Mouse (Mus musculus) midbrain, embryonic 15.5 days (tissue): ENCODE data around the gene Ldlrap1. TPM values are rescaled to one million over a fixed set of nuclear protein-coding genes. Genes with fewer than 3 reads are reported as not detected.

Source experiments
- ATAC-seq: fragments of 200-750 bp; cut with Nextera tagmentation; replicated peaks from 2 replicates; pipeline ENCODE4 v1.8.0; 2017; ENCODE audit warnings: moderate TSS enrichment
- H3K27ac ChIP-seq: fragments of 300-500 bp; sonication (generic); 2 replicates; pipeline ENCODE4 v1.5.1; 2015; ENCODE audit warnings: mild to moderate bottlenecking, inconsistent platforms
- H3K27me3 ChIP-seq: fragments of 300-500 bp; sonication (generic); replicated peaks from 2 replicates; pipeline ENCODE4 v1.6.1; 2015; ENCODE audit warnings: inconsistent platforms
- H3K36me3 ChIP-seq: fragments of 300-500 bp; sonication (generic); replicated peaks from 2 replicates; pipeline ENCODE4 v1.6.1; 2015; ENCODE audit warnings: inconsistent platforms
- H3K4me1 ChIP-seq: fragments of 300-500 bp; sonication (generic); 2 replicates; pipeline ENCODE4 v1.6.1; 2015; ENCODE audit warnings: inconsistent platforms
- H3K4me2 ChIP-seq: fragments of 300-500 bp; sonication (generic); 2 replicates; pipeline ENCODE4 v1.6.1; 2015; ENCODE audit warnings: inconsistent platforms, mild to moderate bottlenecking, moderate library complexity
- H3K4me3 ChIP-seq: fragments of 300-500 bp; sonication (generic); 2 replicates; pipeline ENCODE4 v1.5.1; 2015; ENCODE audit warnings: mild to moderate bottlenecking, inconsistent platforms
- H3K9ac ChIP-seq: fragments of 300-500 bp; sonication (generic); 2 replicates; pipeline ENCODE4 v1.6.1; 2015; ENCODE audit warnings: mild to moderate bottlenecking, inconsistent platforms
- H3K9me3 ChIP-seq: fragments of 300-500 bp; sonication (generic); 2 replicates; pipeline ENCODE4 v1.6.1; 2016; ENCODE audit warnings: inconsistent platforms
- whole genome bisulfite sequencing: fragments of 180-500 bp; shearing (Covaris S2); methylation state at CpG from one replicate; pipeline ENCODE4 v1.1.7; 2015; ENCODE audit warnings: mixed read lengths; 5-methylcytosine and 5-hydroxymethylcytosine counted together
- polyA plus RNA-seq: library from polyadenylated mRNA; unstranded; fragments of >200 nt; fragmentation: Nextera tagmentation; extraction: Ambion mirVana; gene quantifications from 2 replicates; pipeline ENCODE4 v1.2.1, GENCODE M21; 2015

The Ldlrap1 gene
- polyA plus RNA-seq, 1 experiment from 2014 or later = 2.7 TPM

DNA sequence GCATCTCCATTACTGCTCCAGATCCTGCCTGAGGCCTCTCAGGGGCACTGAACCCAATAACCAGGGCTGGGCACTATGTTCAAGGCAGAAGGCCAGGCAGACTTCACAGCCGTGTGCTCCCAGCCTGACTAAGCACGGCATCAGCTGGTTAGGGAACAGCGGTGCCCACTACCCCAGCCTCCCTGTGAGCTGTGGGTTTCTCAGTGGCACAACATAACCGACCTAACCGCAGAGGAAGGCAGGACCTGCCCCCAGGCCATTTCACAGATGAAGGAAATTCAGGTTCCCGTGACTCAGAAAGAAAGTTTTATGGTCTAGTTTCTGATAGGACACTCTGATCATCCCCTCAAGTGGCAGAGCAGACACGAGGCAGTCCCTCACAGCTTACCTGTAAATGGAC is 10.9 kb downstream of the Ldlrap1 start:
- Histone ChIP-seq H3K27me3 (no peaks in the 10 kb centered on the region), H3K9ac (no peak overlapping the region), H3K36me3 (no peaks in the 10 kb centered on the region), H3K4me2 (no peak overlapping the region), H3K4me3 (no peak overlapping the region), H3K27ac (no peak overlapping the region), H3K4me1 (peaks cover 10% of the 10 kb centered on the region), H3K9me3 (no peaks in the 10 kb centered on the region)
- WGBS = 84% methylated on average over 7 of the region's 7 CpGs
- ATAC-seq = no peak

DNA sequence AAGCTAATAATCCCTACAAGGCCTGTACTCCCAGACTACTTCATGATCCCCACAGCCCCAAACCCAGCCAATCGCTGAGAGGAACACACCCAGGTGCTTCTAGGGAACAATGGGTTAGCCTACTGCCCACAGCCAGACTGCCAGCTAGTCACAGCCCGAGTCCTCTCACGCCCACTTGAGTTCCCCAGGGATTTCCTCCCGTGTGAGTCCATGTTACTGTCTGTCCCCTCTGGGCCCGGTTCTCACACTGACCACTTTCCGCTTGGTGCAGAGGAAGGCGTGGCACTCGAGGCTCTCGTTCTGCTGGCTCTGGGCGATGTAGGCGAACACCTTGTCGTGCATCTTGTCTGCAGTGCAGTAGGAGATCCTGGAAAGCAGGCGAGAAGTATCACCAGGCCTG is 12.9 kb downstream of the Ldlrap1 start:
- H3K36me3 ChIP-seq = no peaks in the 10 kb centered on the region
- H3K27ac ChIP-seq = no peak overlapping the region
- peaks cover 10% of the 10 kb centered on the region for H3K4me1 ChIP-seq
- no peak for ATAC-seq
- H3K9me3 ChIP-seq = no peaks in the 10 kb centered on the region
- no peak overlapping the region for H3K4me3 ChIP-seq
- no peak overlapping the region for H3K4me2 ChIP-seq
- no peaks in the 10 kb centered on the region for H3K27me3 ChIP-seq
- 83% methylated on average over 13 of the region's 13 CpGs for WGBS
- no peak overlapping the region for H3K9ac ChIP-seq

GRCm38 (mm10) chr4:134754371-134754770 is 13.5 kb downstream of the Ldlrap1 start:
- H3K4me1 ChIP-seq = peaks cover 10% of the 10 kb centered on the region
- H3K27ac ChIP-seq = no peak overlapping the region
- no peak for ATAC-seq
- H3K4me3 ChIP-seq = no peak overlapping the region
- no peaks in the 10 kb centered on the region for H3K27me3 ChIP-seq
- no peak overlapping the region for H3K4me2 ChIP-seq
- no peaks in the 10 kb centered on the region for H3K36me3 ChIP-seq
- WGBS = 54% methylated on average over 10 of the region's 10 CpGs
- no peaks in the 10 kb centered on the region for H3K9me3 ChIP-seq
- H3K9ac ChIP-seq = no peak overlapping the region

DNA sequence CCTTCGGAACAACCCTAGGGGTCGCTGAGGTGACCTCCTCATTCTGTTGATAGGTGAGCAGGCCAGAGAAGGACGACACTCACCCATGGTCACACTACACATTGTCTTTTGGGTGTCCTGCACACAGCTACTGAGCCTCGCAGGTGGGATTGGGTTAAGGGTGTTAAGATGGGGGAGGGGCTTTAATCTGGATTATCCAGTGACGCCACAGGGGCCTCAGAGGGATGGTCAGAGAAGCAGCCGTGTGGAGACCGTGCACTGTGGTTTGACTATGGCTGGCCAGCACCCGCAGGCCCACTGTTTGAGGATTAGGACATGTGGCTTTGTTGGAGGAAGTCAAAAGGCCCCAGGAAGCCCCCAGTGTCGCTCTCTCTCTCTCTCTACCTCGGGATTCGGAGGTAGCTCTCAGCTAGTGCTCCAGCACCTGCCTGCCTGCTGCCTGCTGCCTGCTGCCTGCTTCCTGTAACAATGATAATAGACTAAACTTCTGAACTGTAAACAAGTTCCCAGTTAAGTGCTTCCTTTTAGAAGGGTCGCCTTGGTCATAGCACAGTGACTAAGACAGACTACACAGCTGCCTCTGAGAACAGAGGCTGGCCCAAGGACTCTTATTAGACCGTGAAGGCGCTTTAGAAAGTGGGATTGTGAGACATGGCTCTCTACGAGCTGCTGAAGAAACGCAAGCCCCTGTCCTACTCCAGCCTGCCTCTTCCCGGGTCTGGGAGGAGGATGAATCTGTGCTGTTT is 14.1 kb downstream of the Ldlrap1 start:
- Histone ChIP-seq H3K27ac (no peak overlapping the region), H3K9me3 (no peaks in the 10 kb centered on the region), H3K4me1 (peaks cover 10% of the 10 kb centered on the region), H3K36me3 (no peaks in the 10 kb centered on the region), H3K4me2 (no peak overlapping the region), H3K27me3 (no peaks in the 10 kb centered on the region), H3K4me3 (no peak overlapping the region), H3K9ac (no peak overlapping the region)
- 24% methylated on average over 17 of the region's 17 CpGs for WGBS
- ATAC-seq = no peak

GRCm38 (mm10) chr4:134752911-134753426 is 14.9 kb downstream of the Ldlrap1 start:
- H3K27me3 ChIP-seq = no peaks in the 10 kb centered on the region
- H3K27ac ChIP-seq = no peak overlapping the region
- H3K4me3 ChIP-seq = no peak overlapping the region
- H3K36me3 ChIP-seq = no peaks in the 10 kb centered on the region
- WGBS = 46% methylated on average over 11 of the region's 11 CpGs
- H3K9ac ChIP-seq = no peak overlapping the region
- no peak overlapping the region for H3K4me2 ChIP-seq
- no peak for ATAC-seq
- no peaks in the 10 kb centered on the region for H3K9me3 ChIP-seq
- peaks cover 10% of the 10 kb centered on the region for H3K4me1 ChIP-seq

DNA sequence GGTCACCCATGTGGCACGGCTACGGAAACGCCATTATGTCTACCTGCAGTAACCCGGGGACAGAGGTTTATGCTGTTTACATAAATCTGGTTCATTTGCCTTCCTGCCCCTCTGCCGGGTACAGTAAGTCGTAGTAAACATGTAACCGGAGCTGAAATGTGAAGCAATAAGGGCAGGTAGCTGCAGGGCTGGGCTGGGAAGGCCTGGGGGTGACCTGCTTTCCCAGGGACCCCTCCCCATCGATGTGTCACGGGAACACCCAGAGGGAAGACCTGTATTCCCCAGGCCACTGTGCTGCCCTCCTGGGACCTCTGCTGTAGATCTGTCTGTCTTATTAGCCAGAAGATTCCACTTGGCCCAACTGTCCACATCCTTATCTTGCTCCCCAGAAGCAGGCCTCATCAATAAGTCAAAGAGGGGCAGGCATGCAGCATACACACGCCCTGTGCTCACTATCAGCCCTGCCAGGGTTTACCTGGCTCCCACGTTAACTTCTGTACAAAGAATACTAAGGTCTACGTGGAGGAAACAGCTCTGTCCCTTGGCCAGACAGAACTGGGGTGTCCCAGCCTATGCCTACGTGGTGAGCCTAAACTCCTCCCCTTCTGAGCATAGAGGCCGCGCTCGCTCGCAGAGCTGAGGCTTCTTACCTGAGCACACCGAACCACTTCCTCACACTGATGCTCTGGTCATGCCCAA is 16.0 kb downstream of the Ldlrap1 start:
- no peak overlapping the region for H3K4me3 ChIP-seq
- no peak for ATAC-seq
- H3K9ac ChIP-seq = no peak overlapping the region
- no peaks in the 10 kb centered on the region for H3K9me3 ChIP-seq
- peaks cover 10% of the 10 kb centered on the region for H3K4me1 ChIP-seq
- 88% methylated on average over 18 of the region's 18 CpGs for whole genome bisulfite sequencing
- no peak overlapping the region for H3K27ac ChIP-seq
- H3K27me3 ChIP-seq = no peaks in the 10 kb centered on the region
- no peaks in the 10 kb centered on the region for H3K36me3 ChIP-seq
- H3K4me2 ChIP-seq = no peak overlapping the region

DNA sequence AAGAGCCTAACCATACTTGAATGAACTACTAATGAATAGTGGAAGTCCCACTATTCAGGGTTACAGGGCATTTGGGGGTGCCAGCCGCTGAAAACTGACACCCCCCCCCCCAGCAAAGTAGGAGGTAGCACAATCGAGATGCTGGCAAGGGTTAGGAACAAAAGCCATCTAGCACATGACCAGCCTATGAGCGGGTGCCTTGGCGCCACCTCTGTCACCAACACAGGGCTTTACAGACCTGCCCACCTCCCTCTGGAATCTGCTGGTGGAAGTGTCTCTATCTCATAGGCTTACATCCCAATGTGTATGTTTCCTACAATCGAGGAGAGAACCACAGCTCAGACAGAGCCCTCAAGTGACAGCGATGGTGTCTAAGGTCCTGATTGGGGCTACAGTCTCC is 17.0 kb downstream of the Ldlrap1 start:
- no peaks in the 10 kb centered on the region for H3K36me3 ChIP-seq

DNA sequence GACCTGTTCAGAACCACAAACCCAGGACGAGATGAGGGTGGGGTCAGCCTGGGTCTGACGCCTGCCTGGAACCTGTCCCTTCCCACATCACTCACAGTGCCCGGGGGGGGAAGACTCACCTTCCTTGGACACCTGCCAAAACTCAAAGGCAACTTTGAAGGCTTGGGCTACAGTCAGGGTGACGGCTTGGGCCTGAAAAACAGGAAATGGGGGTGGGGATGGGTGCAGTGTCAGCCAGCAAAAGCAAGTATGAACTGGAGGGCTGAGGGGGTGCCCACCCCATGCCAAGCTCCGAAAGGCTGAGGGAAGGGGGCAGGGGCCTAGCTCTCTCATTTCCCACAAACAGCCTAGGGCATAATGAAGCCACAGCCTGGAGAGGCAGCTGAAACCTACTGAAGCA is 17.6 kb downstream of the Ldlrap1 start:
- ATAC-seq = no peak
- no peak overlapping the region for H3K4me2 ChIP-seq
- no peaks in the 10 kb centered on the region for H3K27me3 ChIP-seq
- 85% methylated on average over 5 of the region's 5 CpGs for WGBS
- no peak overlapping the region for H3K4me3 ChIP-seq
- no peak overlapping the region for H3K9ac ChIP-seq
- H3K9me3 ChIP-seq = no peaks in the 10 kb centered on the region
- H3K27ac ChIP-seq = no peak overlapping the region
- no peaks in the 10 kb centered on the region for H3K36me3 ChIP-seq
- H3K4me1 ChIP-seq = peaks cover 10% of the 10 kb centered on the region

More for the DNA sequence above, 17.0 kb downstream of the Ldlrap1 start:
- H3K4me2 ChIP-seq = no peak overlapping the region
- no peaks in the 10 kb centered on the region for H3K9me3 ChIP-seq
- H3K4me1 ChIP-seq = peaks cover 10% of the 10 kb centered on the region
- no peak overlapping the region for H3K4me3 ChIP-seq
- WGBS = 83% methylated on average over 6 of the region's 6 CpGs
- no peak for ATAC-seq
- no peaks in the 10 kb centered on the region for H3K27me3 ChIP-seq
- no peak overlapping the region for H3K27ac ChIP-seq
- no peak overlapping the region for H3K9ac ChIP-seq

DNA sequence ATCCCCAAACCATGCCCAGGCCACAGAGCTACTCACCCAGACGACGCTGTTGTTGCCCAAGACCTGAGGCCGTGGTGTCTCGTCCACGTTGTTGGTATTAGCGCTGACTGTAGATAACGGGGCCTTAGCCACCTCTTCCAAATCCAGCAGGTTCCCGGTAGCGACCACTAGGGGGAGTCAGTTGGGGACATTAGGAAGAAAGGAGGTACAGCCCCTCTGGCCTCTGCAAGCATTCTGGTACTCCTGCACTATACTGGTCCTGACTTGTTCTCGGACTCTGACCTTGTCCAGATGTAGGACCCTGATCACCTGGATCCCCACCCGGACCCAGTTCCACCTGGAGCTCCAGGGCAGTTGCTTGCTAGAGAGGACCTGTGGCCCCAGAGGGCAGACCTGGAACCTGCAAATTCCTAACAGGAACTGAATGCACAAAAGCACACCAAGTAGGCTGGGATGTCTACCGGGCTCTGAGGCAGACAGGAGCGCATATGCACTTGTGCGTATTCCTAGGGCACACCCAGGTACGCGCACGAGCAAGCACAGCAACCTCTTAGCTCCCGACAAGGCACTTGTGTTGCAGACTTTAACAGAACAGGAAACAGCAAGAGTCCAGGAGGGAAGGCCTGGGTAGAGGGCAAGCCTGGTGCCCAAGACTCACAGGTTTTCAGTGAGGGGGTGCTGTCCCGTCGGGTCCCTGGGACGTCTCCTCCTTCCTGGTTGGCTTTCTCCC is 18.4 kb downstream of the Ldlrap1 start:
- no peak overlapping the region for H3K4me3 ChIP-seq
- H3K4me1 ChIP-seq = peaks cover 8% of the 10 kb centered on the region
- H3K27me3 ChIP-seq = no peaks in the 10 kb centered on the region
- H3K36me3 ChIP-seq = no peaks in the 10 kb centered on the region
- 63% methylated on average over 21 of the region's 21 CpGs for WGBS
- H3K9ac ChIP-seq = no peak overlapping the region
- no peak overlapping the region for H3K27ac ChIP-seq
- no peaks in the 10 kb centered on the region for H3K9me3 ChIP-seq
- H3K4me2 ChIP-seq = no peak overlapping the region
- ATAC-seq = no peak

- 84% methylated on average over 16 of the region's 16 CpGs for WGBS
- Histone ChIP-seq H3K9me3 (no peaks in the 10 kb centered on the region), H3K4me2 (no peak overlapping the region), H3K36me3 (no peaks in the 10 kb centered on the region), H3K9ac (no peak overlapping the region), H3K4me1 (peaks cover 3% of the 10 kb centered on the region; the same call in 1 of the 2 replicates), H3K27me3 (no peaks in the 10 kb centered on the region), H3K4me3 (no peak overlapping the region), H3K27ac (no peak overlapping the region)
- no peak for ATAC-seq
Measured at GRCm38 (mm10) chr4:134745900-134746661, 21.7 kb downstream of the Ldlrap1 start.

DNA sequence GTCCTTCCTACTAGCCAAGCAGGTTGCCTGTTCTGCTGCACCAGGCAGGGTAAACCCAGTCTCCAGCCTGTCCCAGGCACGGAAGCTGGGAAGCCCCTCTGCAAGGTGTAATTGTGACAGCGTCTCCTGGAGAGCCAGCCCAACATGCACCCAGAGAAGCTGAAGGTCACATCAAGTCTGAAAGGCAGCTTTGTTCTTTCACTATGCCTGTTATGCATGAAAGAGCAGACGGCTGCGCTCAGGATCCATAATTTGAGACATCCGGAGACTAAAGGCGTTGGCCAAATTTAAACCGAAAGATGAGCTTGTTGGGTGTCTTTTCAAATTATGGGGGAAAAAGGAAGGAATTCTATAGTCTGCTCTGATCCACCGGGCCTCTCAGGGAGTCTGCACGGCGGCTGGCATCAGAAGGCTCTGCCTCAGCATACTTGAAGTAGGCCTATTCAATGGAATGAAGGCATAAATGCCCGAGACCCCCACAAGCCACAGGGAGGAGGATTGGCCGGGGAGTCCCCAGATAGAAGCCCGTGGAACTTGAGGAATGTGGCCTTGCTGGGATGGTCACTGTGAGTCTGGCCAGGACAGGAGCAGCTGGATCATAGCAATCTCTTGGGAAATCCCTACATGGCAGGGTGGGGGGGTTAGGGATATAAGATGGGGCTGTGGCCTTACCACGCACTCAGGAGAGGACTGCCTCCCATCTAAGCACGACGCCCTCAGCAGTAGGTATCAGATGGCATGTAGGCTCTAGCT is 23.8 kb downstream of the Ldlrap1 start:
- Histone ChIP-seq H3K36me3 (no peaks in the 10 kb centered on the region), H3K9ac (no peak overlapping the region), H3K27me3 (no peaks in the 10 kb centered on the region), H3K4me2 (no peak overlapping the region), H3K9me3 (no peaks in the 10 kb centered on the region), H3K27ac (no peak overlapping the region), H3K4me3 (no peak overlapping the region), H3K4me1 (peaks cover 3% of the 10 kb centered on the region; the same call in 1 of the 2 replicates)
- WGBS = 41% methylated on average over 16 of the region's 16 CpGs
- ATAC-seq = no peak
